Mouse (Mus musculus) embryo, embryonic 10.5 days (tissue): ENCODE data around the gene Nbas.
A peak's percentile ranks its signal among the peaks of the same experiment; 100 is the strongest.

ENCODE experiments used
- DNase-seq: peaks from one replicate; pipeline ENCODE4 v3.0.0-alpha.2; 2015; ENCODE audit warnings: low spot score

Nbas gene

DNA sequence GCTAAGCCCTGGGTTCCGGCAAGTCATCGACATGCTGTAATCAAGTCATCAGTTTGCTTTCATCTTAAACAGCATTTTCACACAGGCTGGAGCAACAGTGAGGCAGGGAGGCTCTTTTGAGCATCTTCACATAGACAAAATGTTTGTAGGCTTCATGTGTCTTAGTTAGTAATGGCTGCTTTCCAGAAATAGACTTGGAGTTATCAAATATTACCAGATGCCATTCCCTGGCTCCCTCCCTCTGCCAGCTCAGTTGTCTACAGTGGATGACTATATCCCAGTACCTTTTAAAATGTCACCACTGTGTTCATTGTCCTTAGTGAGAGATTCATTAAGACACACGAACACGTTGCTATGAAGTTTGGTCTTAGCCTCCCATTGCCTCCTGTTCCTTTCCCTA is 270.2 kb downstream of the Nbas start:
- no peak for DNase-seq

DNA sequence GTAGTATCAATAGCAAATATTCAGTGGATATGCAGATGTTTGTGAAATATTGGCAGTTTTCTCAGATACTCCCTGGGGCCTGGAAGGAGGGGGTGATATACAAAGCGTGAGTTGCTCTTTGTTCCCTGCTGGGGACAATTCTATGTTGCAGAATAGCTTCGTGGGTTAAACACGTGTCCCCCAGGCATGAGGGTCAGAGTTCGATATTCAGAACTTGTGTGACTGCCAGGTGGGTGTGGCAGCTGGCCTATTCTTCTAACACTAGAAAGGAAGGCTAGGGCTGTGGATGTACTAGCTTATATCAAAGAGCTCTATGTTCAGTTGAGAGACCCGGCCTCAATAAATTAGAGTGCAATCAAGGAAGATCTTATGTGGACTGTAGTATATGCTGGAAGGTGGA is 274.9 kb downstream of the Nbas start:
- no peak for DNase-seq

DNA sequence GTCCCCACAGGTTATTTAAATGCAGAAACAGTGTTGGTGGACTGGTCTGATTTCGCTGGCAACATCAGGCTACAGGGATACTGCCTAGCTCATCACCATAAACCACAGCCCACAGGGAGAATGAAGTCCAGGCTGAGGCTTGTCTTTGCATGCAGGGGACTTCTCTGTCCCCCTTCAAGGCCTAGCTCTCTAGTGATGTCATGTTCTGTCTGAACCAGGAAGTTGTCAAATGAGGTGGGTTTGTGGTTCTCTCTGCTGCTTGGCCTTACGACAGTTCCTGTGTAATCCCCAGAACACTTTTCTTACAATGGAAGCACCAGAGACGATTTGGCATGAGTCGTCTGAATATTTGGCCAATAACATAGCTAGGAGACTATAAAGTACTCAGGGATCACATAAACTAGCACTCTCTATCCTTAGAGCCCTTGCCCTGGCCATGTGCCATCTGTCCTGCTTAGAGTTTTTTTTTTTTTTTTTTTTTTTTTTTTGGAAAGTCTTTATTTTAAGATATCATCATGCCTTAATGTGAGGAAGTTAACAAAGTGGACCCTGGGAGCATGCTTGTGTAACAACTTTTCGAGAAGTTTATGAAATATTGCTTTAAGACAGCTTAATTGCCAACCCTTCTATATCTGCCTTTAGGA is 294.8 kb downstream of the Nbas start:
- DNase-seq, result no peak

DNA sequence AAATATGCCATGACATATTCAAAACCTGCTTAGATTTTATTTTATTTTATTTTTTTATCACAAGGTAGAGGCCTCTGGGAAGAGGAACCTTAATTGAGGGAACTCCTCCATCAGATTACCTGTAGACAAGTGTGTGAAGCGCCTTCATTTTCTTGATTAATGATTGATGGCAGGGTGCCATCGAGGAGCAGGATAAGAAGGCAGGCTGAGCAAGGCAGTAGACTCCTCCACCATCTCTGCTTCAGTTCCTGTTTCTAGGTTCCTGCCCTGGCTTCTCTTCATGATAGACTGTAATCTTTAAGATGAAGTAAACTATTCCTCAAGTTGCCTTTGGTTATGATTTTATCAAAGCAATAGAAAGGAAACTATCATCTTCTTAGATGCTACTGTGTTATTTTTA is 295.4 kb downstream of the Nbas start:
- no peak for DNase-seq

DNA sequence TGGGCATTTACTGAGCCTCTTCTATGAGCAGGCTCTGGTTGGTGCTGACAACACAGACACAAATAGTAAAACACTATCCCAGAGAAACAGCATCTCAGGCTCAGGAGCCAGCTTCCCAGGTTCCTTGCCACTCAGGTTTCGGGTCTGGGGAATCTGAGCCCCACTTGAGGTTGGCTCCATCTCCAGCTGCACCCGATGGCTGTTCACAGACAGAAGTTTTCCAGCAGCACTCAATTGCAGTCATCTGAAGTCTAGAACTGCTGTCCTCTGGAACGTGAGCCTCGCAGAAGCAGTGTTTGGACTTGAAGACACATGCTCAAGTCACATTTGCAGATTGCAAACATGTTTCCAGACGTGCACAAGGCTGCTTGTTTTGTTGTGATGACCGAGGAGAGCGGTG is 297.5 kb downstream of the Nbas start:
- no peak for DNase-seq

DNA sequence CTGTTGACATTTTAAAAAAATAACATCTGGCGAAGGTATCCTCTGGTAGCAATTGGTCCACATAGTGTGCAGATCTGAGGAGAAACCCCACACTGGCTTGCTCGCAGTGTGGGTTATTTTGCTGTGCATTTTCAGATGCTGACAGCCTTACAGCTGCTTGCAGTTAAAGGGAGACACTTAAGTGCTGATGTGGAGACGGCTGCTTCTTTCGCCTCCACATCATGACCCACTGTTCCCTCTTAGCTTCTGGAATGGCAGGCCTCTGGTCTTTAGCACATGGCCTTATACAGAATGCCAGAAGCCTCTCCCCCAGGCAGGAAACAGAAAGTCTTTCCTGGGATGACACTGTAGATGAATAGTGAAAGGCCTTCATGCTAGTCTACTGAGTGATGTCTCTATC is 306.2 kb downstream of the Nbas start:
- DNase-seq, result no peak

DNA sequence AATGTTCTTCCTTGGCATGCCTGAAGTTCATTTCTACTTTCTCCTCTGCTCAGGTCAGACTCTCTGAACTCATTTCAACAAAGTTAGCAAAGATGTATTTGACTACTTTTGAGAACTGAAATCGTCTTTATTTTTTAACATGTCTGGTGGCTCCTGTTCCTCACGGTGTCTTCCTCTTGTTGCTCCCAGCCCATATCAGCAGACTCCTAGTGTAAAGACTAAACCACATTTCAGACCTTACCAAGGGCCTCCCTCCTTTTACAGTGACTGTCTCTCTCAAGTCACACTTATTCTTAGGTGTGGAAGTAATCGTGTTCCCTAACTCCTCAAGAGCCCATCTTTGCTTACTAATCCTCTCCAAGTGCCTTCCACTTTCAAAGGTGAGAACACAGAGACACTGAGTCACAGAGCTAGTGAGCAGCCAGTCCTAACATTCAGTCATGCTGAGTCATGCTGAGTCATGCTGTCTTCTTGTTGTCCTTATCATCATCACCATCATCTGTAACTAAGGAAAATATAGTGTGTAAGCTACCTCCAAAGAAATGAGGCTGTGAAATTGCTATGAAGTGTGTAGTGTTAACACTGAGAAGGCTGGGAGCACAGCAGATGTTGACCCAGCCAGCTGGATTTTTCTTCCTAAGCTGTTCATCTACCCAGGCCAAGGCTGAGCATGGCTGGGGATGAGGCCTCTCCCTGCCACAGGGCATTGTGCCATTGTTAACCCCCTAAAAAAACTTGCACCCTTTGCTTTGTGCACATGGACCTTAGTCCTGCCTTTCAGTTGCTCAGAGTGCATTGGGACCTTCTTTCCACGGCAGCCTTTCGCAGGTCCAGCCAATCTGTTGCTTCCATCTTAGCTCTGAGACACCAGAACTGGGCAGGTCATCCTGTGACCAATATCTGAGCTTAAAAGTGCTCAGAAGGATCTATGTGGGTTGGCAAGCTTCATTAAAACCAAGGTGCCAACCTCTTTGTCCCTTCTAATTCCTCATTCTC is 307.0 kb downstream of the Nbas start:
- DNase-seq, result no peak

DNA sequence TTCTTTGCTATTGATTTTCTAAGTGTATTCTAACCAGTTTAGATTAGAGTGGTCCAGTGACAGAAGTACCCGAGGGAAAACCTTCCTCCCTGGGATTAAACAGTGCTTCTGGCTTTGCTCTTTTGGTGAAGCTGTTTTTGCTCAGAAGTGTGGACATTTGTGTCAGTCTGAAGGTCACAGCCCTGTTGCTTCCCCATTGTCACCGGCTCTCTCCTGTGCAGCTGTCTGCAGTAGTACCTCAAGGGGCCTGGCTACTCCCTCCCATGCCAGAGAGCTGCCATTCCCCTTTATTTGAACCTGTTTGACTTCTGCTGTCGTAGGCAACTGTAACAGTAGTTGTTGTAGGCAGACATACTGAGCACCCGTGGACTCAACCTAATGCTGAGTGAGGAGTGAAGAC is 307.8 kb downstream of the Nbas start:
- DNase-seq, result no peak

DNA sequence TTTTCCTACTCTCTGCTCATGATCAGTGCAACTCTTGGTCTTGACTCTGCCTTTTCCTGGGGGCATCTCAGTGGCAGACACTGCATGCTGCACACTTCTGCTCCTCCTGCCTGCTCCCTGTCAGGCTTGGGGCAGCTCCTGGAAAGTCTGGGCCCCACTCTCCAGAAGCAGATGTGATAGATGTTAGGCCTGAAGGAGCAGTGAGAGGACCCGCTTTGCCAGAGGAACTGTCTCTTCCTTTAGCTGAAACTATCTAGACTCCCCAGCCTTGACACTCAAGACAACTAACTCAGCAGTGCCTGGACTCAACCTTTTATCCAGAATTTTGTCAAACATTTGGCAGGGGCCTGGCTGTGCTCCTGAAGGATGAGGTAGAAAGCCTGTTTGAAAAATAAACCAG is 311.9 kb downstream of the Nbas start:
- DNase-seq, result no peak

DNA sequence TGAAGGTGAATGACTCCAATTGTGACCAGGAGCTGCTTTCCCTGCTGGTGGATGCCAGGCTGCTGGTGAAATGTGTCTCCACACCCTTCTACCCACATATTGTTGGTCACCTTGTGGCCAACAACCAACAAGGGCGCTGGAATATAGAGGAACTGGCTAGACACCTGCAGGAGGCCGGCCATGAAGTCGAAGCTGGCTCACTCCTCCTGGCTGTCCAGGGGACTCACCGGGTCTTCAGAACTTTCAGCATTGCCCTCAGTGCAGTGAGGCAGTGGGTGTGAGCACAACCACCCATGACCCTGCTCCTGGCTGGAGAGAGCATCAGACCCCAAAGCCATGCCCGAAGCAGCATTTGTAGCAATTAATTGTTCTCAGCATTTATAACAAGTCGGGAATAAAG is 314.5 kb downstream of the Nbas start:
- DNase-seq, result no peak

DNA sequence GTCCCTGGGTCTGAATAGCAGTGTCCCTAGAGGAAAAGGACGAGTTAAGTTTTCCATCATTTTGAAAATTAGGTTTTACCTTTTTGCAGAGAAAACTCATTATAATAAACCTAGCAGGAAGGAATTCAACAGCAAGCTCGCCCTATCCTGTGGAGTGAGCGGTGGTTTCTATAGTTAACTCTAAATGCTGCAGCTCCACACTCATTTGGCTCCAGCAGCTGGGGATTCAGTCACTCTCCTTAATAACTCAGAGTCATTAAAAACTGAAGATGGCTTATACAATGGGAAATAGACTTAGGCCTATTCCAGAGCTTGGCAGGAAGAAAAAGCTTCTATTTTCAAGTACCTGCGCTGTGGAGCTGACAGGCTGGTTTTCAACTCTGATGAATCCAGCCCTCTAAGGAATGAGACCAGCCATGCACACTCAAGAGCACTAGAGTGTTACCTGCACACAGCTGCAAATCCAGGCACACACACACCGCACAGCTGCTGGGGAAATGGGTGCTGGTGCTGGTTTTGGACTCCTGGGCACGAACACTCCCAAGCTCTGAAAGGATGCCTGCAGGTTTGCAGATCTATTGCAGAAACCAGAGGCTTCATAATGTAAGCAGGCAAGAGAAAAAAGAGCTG is 316.7 kb downstream of the Nbas start:
- DNase-seq, result no peak

DNA sequence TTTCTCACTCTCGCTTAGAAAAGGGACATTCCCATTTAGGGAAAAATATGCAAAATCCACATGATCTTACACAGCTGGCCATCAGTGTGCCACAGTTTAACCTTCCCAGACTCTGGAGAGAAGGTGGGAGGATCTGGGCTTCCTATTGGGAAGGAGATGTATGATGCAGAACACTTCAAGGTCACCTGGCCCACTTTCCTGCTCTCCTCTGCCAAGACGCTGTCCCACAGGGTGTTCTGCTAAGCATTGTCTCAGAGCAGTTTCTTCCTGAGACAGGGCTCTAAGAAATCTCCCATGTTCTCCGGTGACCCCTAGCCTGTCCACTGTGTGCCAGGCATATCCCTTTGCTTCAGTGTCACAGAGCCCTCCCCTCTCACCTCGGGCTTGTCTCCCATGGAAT is 318.7 kb downstream of the Nbas start:
- DNase-seq, result no peak

DNA sequence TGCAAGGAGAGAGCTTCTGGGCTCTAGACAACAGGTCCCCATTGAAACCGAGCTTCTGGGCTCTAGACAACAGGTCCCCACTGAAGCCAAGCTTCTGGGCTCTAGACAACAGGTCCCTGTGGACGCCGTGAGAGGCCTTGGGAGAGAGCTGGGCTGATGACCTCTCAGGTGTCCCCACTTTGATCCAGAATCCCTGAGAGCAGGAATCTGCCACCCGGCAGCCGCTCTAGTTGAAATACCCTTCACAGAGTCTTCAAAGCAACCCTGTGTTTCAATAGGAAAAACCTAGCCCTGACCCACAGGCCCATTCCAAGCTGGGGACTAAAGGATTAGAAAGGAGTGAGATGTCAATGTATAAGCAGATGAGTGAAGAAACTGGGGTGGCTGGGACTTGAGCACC is 320.1 kb downstream of the Nbas start:
- no peak for DNase-seq

DNA sequence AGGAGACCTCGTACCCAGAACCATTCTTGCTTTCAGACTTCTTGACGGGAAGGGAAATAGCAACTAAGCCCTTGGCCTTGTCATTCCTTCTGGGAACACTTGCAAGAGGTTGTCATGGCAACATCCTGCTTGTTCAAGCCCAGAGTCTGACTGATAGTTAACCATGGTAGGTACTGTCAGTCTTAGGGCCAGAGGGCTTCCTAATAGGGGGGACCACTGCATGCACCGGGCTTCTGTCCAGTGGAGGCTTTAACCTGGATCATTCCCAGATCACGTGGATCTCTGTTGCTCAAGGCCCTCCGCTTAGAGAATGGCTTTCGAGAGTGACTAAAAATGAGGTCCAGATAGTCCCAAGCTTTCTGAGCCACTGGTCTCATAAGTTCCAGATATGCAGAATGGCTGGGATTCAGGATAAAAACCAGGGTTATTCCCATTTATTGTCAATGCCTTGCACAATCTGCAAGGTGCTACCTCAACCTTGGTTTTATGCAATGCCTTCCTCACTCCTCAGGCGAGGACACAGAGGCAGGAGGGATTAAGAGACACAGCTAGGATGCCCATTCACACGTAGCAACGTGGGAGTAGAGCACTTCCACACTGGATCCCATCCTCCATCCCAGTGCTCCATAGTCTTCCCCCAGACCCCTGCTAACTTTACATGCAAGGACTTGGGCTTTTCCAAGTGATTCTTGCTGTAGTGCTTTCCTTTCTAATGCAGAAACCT is 326.0 kb downstream of the Nbas start:
- DNase-seq, result peak; percentile 17

DNA sequence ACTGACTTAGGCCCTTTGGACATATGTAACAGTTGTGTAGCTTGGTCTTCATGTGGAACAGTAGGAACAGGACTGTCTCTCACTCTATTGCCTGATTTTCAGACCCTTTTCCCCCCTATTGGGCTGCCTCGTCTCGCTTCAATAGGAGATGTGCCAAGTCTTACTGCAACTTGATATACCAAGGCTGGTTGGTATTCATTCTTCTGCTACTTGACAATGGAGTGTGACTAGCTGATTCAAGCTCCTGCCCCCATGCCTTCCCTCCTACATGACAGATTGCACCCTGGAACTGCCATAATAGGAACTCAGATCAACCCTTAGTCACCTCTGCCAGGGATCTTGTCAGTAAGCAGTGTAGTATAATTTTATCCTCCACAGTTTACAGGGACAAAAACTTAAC is 328.1 kb downstream of the Nbas start:
- DNase-seq, result no peak

DNA sequence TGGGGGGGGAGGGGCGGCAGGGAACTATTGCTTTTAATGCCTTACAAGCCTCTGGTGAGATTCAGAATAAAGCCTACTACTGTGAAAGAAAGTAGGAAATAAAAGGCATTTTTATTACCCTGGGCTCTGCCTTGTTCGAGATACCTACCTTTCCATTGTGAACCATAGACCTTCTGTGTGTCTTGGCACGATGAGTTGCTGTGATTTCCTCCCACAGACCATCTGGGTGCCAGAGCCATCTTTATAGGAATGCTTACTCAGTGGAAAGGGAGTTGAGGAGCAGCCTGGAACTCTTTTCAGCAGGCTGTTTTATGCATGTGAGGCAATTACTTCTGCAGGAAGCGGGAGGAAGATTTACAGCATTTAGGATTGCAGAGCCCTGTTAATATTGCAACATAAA is 329.6 kb downstream of the Nbas start:
- no peak for DNase-seq

DNA sequence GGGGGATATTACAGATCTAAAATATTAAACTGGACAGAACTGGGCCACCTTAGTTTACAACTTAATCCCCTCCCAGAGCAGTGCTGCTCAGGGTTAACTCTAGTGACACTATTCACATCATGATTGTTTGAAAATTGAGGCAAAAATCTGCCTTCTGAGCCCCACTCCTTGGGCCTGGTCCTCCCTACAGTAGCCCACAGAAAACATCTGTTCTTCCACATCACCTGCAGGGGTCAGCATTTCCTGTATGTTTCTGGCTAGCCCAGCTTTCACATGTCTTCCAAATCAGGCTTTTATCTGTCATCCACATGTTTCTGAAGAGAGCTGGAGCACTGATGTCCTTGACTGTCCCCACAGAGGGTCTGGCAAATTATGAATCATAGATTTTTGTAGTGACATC is 333.5 kb downstream of the Nbas start:
- peak; percentile 65 for DNase-seq

DNA sequence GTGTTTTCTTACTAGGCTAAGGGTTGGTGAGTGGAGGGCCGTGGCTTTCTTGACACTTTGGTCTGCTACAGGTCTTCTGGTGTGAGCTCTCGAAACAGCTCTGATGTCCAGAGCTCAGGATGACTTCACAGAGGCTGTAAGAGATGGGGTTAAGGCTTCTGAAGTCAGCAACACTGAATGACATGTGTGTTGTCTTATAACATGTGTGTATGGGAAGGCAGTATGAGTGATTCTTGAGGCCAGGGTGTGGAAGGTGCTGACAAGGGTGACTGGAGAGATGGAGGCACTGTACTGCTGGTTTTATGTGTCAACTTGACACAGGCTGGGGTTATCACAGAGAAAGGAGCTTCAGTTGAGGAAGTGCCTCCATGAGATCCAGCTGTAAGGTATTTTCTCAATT is 338.1 kb downstream of the Nbas start:
- DNase-seq, result no peak

DNA sequence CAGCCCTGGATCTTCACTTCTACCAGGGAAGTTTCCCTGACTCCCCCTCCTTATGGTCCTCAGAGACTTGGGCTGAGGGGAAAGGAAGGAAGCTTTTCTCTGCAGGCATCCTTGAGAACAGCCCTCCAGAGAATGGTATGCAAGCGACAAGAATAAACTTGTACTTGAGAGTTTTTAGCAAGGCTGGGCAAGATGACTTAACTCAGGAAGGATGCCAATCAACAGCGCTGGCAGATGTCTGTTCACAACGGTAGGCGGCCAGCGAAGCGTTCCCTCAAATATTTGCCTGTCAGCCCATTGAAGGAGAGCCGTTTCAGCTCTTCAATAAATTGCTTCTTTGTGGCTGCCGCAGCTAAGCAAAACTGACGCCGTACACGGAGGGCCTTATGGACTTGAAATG is 340.1 kb downstream of the Nbas start:
- no peak for DNase-seq

DNA sequence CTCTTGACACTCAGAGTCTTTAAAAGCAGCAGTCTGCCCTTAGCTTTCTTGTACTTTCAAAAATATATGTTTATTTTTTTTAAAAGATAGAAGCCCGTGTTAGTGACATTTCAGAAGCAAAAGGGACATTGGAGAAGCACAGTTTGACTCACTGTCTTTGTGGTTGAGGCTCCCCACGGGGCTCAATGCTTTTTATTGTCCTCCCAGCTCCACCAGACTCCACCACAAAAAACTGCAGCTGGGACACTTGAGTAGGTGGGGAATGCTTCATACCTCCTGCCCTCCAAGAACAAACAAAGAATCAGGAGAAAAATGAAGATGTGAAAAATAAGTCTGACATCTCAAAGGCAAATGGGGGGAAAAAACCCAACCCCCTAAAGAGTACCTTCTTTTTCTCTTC is 344.1 kb downstream of the Nbas start:
- no peak for DNase-seq

DNA sequence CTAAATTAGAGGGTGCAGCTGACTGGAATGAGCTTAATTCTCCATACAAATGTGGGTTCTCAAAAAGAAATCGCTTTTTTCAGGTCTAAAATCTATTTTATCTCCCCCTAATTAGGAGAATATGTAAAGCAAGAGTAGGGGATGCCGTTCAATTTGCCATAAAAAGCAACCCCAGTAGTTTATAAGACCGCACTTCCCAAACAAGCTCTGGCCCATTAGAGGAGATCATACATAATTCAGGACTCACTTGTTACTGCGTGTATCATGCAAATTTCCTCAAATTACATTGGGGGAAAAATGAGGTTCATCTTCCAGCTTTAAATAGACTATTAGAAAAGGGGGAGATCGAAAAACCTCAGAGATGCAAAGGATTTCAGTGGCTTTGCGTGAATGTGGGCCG is 346.7 kb downstream of the Nbas start:
- no peak for DNase-seq

DNA sequence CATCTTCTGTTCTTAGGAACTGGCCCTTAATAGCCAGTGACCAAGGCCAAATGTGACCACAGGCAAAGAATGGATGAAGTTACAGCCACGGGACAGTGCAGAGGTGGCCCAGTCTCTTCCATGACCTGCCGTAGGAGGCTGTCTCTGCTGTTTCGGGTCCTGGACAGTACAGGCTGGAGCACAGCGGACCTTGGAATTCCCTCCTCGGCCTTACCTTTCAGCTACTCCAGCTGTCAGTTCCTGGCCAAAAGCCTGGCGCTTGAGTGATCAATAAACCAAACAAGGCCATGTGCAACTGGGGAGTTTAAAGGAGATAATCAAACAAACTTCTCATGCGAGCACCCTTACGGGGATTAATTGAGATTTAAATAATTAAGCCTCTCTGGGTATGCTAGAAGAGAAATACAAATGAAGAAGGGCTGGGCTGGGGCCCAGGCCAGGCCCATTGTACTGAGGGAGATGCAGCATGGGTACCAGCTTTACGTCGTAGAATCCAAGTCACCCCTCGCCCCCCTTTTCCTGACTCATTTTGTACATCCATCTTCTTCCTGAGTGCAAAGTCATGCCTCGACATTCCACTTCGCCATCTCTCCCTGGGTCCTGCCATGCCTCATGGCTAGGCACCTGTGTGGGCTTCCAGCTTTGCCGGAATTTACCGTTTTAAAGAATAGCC is 353.4 kb downstream of the Nbas start:
- no peak for DNase-seq
